Mouse (Mus musculus): ENCODE data around the gene Fam49a.

The Fam49a gene

DNA sequence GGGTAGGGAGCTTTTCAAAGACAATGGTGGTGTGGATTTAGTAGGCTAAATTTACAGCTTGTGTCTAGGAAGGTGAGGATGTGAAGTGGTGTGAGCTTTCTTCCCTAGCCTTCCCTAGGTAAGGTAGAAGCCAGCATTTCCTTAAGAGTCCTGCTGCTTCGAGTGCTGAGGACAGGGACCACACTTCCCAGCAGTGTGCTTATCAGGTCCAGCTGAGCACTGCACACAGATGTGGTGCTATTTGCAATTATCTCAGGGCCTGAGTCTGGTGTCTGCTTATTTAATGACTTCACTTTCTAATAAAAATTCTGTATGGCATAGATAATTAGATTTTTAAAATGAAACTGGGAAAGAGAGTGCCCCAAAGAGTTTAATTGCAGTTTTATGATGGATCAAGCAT lies 4.6 kb downstream of the Fam49a start:
- no peak for DNase-seq (ENCODE audit: low spot score in 2 of 2)

DNA sequence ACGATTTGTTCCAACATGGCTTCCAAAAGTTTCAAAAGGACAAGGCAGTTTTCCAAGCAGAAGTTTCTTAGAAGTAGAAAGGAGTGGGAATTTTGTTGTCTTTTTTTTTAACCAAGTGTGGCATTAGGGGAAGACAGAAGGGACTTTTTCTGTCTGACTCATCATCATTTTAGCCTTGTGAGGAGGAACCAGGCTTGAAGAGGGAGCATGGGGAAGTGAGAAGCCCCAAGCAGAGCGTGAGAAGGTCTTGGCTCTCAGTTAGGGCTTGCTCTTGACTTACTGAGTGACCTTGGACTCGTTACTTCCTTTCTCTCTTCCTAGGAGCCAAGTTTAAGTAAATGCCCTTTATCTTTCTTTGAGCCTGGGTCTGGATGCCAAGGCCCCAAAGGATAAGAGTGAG lies 8.6 kb downstream of the Fam49a start:
- DNase-seq (ENCODE audit: low spot score in 2 of 2) = peak in 1 of 2 experiments; percentile 46

DNA sequence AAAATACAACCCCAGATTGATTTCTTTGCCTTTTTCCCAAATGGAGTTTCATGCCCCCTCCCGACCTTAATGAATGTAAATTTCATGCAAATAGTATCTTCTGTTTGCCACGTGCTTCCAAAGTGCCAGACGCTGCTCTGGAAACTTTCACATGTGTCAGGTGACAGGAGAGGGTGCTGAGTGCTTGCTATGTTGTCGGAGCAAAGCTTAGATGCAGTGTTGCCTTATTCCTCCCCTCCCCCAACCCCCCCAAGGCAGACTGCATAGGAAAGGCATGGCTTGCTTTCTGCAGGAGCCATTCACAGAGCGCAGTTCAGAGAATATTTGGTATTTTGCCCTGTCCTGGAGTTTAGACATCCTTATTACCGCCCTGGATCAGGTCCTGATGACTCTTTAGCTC lies 12.2 kb downstream of the Fam49a start:
- no peak for DNase-seq (ENCODE audit: low spot score in 2 of 2)

DNA sequence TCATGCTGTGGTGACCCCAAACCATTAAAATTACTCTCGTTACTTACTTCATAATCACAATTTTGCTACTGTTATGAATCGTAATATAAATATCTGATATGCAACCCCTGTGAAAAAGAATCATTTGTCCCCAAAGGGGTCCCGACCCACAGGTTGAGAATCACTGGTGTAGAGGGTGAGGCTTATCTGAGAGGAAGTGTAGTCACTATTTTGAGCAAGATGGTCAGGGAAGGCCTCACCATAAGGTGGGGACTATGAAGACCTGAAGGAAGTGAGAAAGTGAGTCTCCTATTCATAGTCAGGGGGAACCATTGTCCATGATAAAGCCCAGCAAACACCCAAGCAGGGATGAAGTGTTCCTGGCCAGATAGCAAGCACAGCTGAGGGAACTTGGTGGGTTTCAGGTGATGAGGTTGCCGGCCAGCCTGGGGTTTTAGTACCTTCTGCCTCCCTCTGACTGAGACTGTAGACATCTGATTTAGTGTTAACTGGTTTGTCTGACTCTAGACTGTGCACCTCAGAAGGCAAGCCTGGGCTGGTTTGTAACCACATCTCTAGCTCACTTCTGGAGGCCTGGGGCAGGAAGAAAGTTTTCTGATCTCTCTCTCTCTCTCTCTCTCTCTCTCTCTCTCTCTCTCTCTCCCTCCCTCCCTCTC lies 13.3 kb downstream of the Fam49a start:
- DNase-seq (ENCODE audit: low spot score in 2 of 2) = no peak

DNA sequence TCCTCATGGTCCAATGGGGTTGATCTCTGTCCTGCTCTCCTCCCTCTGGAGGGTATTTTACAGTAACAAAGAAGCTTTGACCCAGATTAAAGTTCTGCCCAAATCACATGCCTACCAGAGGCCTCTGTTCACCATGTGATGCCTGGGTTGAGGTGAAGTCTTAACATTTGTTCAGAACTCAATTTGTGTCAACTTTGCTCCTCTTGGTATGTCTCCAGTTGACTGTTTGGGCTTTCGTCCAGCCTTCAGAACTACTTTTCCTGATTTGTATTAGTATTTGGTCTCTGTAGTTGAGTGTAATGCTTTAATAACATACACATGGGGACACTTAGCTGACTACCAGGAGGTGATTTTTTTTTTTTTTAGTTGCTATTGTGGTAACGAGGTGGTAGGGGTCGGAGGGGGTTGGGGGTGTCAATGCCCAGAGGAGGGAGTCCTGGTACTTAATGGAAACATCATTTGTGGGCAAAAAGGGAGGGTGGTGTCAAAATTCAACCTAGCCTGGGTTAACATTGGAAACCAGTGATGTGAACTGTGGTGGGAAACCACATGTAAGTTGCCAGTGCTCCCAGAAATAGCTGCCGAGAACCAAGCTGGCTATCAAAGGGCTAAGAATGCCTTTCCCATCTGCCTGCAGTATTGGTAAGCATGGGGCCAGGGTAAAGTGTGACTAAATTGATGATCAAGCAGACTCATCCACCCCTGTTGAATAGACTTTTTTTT lies 16.0 kb downstream of the Fam49a start:
- no peak for DNase-seq (ENCODE audit: low spot score in 2 of 2)

DNA sequence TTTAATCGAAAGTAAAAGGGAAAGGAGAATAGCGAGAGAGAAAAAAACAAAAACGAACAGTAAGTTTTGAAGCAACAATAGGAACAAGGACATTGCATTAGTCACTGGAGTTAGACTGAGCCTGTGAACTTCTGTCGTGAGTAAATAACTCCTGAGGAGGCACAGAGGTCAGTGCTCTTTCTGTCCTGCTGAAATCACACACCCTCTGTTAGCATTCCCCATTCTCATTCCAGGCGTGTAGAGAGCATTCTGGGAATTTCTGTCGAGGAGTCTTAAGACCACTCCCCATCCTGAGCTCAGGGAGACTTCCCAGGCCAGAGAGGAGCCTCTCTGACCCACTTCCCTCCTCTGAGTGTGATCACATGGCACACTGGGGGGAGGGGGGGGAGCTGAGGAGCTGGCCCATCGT lies 16.5 kb downstream of the Fam49a start:
- no peak for DNase-seq (ENCODE audit: low spot score in 2 of 2)

DNA sequence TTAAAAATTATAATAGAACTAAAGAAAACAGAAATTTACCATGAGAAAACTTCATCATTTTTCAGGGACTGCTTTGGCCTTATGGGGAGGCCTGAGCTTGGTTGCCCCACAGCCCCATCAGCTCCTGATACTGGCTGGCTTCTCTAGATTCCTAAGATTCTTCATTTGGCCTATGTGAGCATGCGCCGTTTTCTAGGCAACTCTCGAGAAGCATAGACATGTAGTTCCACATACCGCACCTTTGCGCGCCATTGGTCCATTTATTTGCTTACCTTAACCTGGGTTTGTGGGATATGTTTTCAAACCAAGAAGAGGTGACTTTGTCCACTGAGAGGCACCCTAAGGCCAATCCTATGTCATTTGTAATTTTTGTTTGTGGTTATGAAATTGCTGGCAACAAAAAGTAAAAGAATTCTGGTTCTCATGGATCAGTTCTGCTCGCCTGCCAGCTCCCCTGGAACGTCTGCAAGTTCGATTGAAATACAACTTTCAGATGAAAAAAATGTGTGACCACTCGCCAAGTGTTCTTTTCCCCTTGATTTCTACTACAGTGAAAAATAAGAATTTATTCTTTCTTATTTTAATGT lies 21.9 kb downstream of the Fam49a start:
- peak; percentile 52 to 68 for DNase-seq (ENCODE audit: low spot score in 2 of 2)

DNA sequence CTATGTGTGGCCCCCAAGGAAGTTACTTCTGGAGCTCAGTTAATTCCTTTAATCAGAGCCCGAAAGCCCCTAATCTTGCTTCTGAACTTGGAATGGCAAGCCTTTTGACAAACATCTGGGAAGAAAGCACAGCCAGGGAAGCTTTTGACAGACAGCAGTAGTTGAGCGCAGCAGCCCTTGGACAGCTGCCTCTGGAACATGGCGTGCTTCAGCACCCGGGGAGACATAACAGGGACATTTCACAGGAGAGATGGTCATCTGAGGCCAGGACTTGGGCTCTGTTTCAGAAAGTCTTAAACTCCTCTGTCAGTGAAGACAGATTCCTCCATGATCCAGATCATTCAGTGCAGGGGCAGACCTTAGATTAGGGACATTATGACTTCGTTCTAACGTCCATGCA lies 22.6 kb downstream of the Fam49a start:
- DNase-seq (ENCODE audit: low spot score in 2 of 2) = peak; percentile 58 to 69

DNA sequence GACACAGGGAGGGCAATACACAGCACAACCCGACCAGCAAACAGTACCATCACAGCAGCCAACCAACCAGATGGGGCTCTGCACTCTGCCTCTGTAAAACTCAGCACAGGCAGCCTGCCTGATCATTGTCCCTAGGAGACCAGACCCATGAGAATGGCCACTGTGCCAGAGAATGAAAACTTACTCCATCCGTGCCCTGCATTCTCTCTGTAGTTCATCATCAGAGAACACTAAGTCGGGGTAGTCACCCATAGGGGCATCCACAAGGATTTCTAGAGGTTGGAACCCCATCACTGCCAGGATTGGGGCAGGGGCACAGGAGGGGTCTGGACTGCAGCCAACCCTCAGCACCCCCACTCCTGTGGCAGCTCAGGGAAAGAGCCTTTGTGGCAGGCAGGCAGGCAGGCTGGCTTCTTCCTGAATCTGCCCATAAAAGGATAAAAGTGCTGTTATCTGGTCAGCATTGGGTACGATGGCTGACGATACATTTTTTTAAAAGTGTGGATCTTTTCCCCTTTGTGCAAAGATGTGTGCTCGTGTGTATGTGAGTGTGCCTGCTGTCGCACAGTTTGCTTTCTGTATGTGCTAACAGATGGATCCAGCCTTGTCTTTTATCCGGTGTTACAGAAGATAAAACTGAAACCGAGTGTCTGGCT lies 25.3 kb downstream of the Fam49a start:
- DNase-seq (ENCODE audit: low spot score in 2 of 2) = no peak

DNA sequence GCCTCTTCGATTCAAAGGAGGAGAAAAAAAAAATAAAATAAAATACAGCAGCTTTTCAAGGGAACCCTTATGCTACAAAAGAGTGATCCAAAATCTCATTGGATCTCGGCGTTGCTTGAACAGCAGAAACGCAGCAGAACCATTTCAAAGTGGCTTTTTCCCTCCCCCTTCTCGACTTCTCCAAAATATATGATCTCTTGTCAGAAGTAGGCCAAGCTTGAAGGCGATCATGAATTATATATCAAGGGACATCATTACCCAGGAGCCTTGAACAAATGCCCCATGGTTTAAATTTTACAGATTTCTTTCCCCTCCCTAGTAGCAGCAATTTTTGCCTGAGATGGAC lies 25.8 kb downstream of the Fam49a start:
- DNase-seq (ENCODE audit: low spot score in 2 of 2) = no peak

DNA sequence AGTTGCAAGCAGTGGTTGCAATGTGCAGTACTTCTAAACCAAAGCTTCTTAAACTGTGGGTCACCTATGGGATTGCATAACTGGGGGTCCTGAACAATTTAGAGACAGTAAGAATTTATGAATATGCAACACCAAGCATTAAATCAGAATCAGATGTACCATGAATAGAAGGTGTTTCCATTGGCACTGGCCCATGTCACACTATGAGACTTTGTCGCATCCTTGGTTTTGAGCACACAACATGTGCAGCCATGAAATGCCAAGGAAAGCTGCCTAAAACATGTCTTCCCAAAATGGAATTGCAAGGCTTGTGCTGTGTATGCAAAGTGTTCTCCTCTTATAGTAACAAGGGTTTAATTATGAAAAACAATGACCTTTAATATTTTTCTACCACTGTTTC lies 26.6 kb downstream of the Fam49a start:
- DNase-seq (ENCODE audit: low spot score in 2 of 2) = no peak

DNA sequence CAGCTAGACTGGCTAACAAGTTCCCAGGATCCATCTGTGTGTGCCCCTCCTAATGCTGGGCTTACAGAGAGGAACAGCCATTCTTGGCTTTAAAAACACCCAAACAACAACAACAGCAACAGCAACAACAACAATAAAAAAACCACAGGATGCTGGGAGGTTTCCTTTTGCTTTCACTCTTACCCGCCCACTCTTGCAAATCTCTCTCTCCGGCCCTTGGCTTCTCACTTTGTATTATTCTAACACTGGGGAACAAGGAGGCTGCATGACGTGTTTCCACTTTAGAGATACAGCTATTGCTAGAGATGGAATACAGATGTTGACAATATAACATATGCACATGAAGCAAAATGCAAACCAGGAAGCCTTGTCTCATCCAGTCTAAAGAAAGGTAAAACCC lies 27.7 kb downstream of the Fam49a start:
- no peak for DNase-seq (ENCODE audit: low spot score in 2 of 2)

DNA sequence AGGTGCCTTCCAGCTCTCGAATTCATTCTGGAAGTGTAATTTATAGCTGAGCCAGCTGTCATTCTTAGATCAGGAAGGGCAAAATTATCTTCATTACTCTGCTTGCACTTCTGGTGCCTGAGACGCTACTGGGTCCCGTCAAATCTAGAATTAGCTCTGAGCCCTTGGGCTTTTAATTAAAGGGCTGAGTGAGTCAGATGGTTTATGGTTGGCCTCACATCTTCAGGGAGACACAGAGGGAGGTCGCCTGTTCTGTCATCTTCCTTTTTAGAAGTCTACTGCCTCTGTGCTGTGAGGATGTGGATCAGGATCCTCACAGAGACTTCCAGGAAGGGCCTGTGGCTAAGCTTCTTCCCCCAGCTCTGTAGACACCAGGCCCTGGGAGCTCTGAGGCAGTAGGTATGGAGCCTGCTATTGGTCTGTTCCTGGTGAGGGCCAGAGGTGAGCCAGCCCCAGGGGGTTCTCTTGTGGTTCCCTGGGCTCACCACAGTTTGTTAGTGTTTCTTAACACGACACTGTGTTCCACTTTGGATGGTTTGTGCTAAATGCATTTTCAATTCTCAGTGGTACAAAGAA lies 30.2 kb downstream of the Fam49a start:
- DNase-seq (ENCODE audit: low spot score in 2 of 2) = no peak

DNA sequence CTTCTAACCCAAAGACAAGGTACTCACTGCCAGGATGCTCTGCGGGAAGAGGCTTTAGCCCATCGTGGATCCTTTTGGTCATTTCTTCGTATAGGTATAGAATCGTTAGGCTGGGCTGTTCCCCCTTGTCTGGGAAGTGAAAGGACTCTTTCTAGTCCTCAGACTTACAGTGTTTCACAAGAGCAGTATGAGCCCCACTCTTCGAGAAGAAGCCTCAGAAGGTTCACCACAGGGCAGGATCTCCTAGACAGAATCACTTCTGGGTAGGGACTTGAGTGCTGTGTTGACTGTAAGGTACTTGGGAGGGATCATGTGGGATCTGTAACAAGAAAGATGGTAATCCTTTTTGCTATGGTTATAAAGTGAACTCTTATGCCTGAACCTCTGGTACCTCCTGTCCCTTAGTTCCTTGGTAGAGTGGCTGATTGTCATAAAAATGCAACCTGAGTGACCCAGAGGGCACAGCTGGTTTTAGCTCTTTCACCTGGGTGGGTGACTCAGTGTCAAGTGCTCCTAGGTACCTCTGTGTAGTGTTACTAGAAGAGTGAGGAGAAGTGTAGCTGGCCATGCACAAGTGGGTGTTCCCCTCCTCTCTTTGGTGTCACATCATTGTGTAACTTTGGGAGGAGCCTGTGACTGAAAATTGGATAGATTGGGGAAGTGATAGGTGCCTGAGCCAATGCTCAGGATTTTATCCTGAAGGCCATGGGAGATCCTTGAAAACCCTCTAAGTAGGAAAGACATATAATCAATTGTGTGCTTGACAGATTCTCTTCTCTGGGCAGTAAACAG lies 32.6 kb downstream of the Fam49a start:
- no peak for DNase-seq (ENCODE audit: low spot score in 2 of 2)

DNA sequence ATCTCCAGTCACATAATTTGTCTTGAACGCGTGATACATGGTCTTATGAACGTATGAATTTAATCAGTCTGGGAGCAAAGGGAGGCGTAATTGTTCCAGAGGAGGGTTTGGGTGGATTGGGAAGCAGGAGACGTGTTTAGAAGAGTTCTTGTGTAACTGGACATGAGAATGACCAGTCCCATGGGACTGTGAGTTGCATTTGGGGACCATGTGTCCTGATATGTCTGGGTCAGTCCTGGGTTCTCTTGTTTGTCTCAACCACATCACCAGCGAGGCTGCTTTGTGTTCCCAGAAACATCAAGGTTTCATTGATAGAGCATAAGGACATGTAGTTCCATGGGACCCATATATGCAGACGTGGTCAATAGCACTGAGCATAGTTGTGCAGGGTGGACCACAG lies 36.5 kb downstream of the Fam49a start:
- no peak for DNase-seq (ENCODE audit: low spot score in 2 of 2)

DNA sequence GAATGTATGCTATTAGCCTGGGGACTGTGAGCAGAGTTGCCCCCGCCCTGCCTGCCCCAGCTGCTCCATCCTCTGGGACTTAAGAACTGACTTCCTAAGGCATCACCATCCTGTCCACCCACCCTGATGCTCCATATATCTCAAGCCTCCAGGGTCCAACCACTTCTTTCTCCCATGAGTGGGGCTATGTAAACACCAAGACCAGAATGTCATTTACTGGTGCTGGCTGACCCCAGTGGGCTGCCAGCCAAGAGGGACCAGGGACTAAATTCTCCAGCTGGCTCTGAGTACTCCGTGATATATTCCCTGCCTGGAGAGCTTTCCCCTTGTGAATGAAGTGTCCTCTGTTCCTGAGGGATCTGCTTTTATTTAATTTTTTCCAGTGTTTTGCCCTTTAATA lies 37.4 kb downstream of the Fam49a start:
- DNase-seq (ENCODE audit: low spot score in 2 of 2) = no peak

DNA sequence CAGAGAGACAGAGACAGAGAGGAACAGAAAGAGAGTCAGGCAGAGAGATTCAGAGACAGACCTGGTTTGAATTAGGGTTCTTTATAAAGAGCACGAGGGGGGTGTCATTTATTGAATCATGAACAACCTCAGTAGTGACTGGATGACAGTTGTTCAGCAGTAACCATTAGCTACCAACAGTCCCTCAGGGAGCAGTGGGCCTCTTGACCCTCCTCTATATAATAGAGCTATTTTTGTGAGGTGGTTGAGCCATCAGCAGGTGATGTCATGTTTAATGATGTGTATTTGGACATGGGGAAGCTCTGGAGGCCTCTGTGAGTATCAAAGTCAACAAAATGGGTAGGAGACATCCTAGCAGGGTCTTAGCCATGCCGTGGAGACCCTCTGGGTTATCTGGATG lies 39.2 kb downstream of the Fam49a start:
- no peak for DNase-seq (ENCODE audit: low spot score in 2 of 2)

DNA sequence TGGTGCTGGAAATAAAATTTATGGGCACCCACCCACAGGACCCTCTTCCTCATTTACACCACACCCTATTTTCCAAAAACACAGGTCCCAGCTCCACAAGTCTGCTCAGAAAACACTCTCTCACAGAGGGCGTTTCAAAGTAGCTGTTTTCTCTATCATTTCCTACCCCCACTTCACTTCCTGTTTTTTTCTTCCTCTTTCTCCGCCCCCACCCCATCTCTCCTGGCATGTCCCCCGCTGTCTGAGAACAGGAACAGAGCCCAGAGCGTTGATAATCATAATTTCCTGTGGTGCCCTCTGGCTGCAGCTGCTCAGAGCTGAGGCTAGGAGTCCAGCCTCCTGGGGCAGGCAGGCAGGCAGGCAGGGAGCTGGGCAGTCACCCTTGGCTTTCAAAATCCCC lies 39.9 kb downstream of the Fam49a start:
- DNase-seq (ENCODE audit: low spot score in 2 of 2) = peak; percentile 69 to 79

DNA sequence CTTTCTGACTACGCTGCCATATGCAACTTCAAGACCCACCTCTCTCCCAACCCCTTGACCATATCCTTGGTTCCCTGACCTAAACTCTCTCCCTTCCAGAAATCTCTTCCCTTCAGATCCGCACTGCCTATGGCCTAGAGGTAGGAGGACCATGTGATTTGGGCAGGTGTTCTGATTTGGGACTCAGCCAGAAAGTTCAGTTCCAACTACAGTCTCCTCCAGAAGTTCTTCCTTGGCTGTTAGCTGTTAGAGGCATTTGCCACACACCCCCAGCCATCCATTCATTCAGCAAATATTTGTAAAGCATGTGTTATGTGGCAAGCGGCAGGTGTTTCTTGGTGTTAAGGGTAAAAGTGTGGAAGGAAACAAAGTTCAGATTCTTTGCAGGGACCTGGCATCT lies 44.3 kb downstream of the Fam49a start:
- DNase-seq (ENCODE audit: low spot score in 2 of 2) = no peak

DNA sequence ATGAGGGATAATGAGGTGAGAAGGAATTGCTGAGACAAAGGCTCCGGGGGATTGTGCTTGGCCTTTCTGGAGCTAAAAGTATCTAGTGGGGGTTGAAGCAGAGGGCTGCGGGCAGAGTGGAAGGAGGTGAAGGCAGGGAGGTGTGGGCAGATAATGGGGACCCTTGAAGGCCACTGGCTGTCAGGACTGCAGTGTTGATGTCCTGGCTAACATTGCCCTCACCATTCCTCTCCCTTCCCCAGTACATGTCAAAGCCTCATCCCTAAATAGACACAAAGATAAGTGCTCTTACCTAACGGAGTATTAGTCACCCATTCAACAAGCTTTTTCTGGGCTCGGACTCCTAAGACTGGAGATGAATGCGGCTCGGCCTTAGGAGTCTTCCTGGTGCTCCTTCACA lies 44.9 kb downstream of the Fam49a start:
- DNase-seq (ENCODE audit: low spot score in 2 of 2) = no peak

DNA sequence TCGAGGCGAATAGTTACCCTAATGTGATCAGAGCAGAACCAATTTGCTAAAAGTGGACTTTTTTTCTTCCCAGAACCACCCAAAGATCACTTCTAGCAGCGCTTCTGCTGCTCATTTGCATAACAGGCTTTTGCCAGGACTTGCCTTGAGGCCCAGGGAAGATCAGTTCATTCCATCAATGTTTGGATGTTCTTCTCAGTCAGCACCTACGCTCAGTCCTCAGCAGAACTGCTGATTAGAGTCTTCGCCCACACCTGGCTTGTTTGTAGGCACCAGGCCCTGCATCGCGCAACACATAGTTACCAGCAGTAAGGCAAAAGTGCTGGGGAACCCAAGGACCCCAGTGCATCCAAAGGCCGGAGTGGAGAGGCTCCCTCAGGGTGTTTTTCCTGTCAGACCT lies 45.3 kb downstream of the Fam49a start:
- no peak for DNase-seq (ENCODE audit: low spot score in 2 of 2)

DNA sequence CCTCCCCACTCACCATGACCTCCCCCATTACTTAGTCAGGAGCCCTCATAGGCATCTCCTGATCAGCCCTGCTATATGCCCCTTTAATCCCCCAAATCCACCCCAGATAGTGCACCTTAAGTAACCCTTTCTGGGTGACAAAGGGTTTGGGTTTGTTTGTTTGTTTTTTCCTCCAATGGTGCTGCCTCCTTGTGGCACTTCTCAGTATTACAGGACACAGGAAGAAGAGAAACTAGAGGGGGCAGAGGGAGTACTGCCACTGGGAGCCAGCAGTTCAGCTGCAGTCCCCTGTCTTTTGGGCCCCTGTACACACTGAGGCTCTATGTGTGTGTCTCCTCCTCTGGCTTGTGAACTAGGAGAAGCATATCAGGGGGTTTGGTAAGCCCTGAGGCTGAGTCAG lies 51.5 kb downstream of the Fam49a start:
- DNase-seq (ENCODE audit: low spot score in 2 of 2) = no peak
